Mouse (Mus musculus) C2C12 (cell line): ENCODE data around the gene H2-T24. TPM values are rescaled to one million over a fixed set of nuclear protein-coding genes. Genes with fewer than 3 reads are reported as not detected.

ENCODE experiments used
- H3K27me3 ChIP-seq: one replicate; pipeline ENCODE4 v1.6.1; 2011; ENCODE audit not compliant: control insufficient read depth, insufficient read depth, insufficient read length
- H3K36me3 ChIP-seq: one replicate; pipeline ENCODE4 v1.6.1; 2011; ENCODE audit not compliant: control insufficient read depth, insufficient read depth
- H3K4me3 ChIP-seq: one replicate; pipeline ENCODE4 v1.5.1; 2011; ENCODE audit warnings: mild to moderate bottlenecking, control low read depth; ENCODE audit not compliant: poor library complexity, insufficient read depth, severe bottlenecking
- H3K79me2 ChIP-seq: one replicate; pipeline ENCODE4 v1.6.1; 2011; ENCODE audit not compliant: control insufficient read depth, insufficient read depth
- H3K79me3 ChIP-seq: one replicate; pipeline ENCODE4 v1.6.1; 2011; ENCODE audit warnings: low read depth, control low read depth
- H3ac ChIP-seq: one replicate; pipeline ENCODE3; 2011; ENCODE audit warnings: low read depth; ENCODE audit not compliant: control insufficient read depth, insufficient read length
- CEBPB ChIP-seq: IDR thresholded peaks from one replicate; pipeline ENCODE4 v1.6.1; 2011; ENCODE audit warnings: low read depth, mild to moderate bottlenecking, control low read depth, moderate library complexity
- CTCF ChIP-seq: IDR thresholded peaks from one replicate; pipeline ENCODE4 v1.5.1; 2011; ENCODE audit not compliant: control insufficient read depth, insufficient read depth, insufficient read length
- FOSL1 ChIP-seq: IDR thresholded peaks from one replicate; pipeline ENCODE4 v1.8.0; 2011; ENCODE audit warnings: mild to moderate bottlenecking, low read length; ENCODE audit not compliant: poor library complexity, insufficient read depth, severe bottlenecking
- MAX ChIP-seq: IDR thresholded peaks from one replicate; pipeline ENCODE4 v1.6.1; 2011; ENCODE audit warnings: mild to moderate bottlenecking, control low read depth
- MYOD1 ChIP-seq: IDR thresholded peaks from one replicate; pipeline ENCODE4 v1.6.1; 2011; ENCODE audit warnings: low read depth; ENCODE audit not compliant: control insufficient read depth, insufficient read length
- MYOG ChIP-seq: IDR thresholded peaks from one replicate; pipeline ENCODE4 v1.6.1; 2011; ENCODE audit not compliant: control insufficient read depth, insufficient read length; ENCODE audit errors: extremely low read depth
- USF1 ChIP-seq: IDR thresholded peaks from one replicate; pipeline ENCODE4 v1.6.1; 2011; ENCODE audit warnings: low read depth, mild to moderate bottlenecking, control low read depth, moderate library complexity
- polyA plus RNA-seq: library from polyadenylated mRNA; unstranded; fragments of >200 nt; fragmentation: generic; extraction: Trizol; gene quantifications from one replicate; pipeline ENCODE4 v1.2.1, GENCODE M21; 2012; ENCODE audit warnings: missing spikeins

The H2-T24 gene
- polyA plus RNA-seq, 1 experiment, result 0.16 TPM

- Histone ChIP-seq H3K4me3 (no peak overlapping the region), H3K79me2 (peaks cover 77% of the 10 kb centered on the region), H3K79me3 (peaks cover 66% of the 10 kb centered on the region), H3K36me3 (peaks cover 19% of the 10 kb centered on the region), H3ac (no peak overlapping the region), H3K27me3 (no peaks in the 10 kb centered on the region)
- TF ChIP-seq CTCF (no peak), FOSL1 (no peak), USF1 (no peak), CEBPB (no peak)
Observed at GRCm38 (mm10) chr17:36003331-36003730, 17.0 kb downstream of the H2-T24 start.

- Histone ChIP-seq H3K79me2 (peaks cover 90% of the 10 kb centered on the region), H3ac (no peak overlapping the region), H3K4me3 (no peak overlapping the region), H3K36me3 (peaks cover 19% of the 10 kb centered on the region), H3K27me3 (no peaks in the 10 kb centered on the region), H3K79me3 (peaks cover 74% of the 10 kb centered on the region)
- TF ChIP-seq MYOD1, result peak; percentile 8
- TF ChIP-seq MYOG, result no peak
- peak; percentile 50 for TF ChIP-seq FOSL1
Observed at GRCm38 (mm10) chr17:36001966-36002365, 18.4 kb downstream of the H2-T24 start.

GRCm38 (mm10) chr17:36001121-36001897 lies 19.1 kb downstream of the H2-T24 start:
- H3K79me3 ChIP-seq, result peaks cover 67% of the 10 kb centered on the region
- H3ac ChIP-seq, result no peak overlapping the region
- no peaks in the 10 kb centered on the region for H3K27me3 ChIP-seq
- H3K79me2 ChIP-seq, result peaks cover 85% of the 10 kb centered on the region
- peaks cover 19% of the 10 kb centered on the region for H3K36me3 ChIP-seq
- TF ChIP-seq USF1, result peak; percentile 8
- peak; percentile 21 for TF ChIP-seq MAX
- TF ChIP-seq MYOG, result no peak
- H3K4me3 ChIP-seq, result no peak overlapping the region

- Histone ChIP-seq H3K79me3 (peaks cover 65% of the 10 kb centered on the region), H3K4me3 (no peak overlapping the region)
Observed at GRCm38 (mm10) chr17:36000349-36000748, 20.0 kb downstream of the H2-T24 start.

GRCm38 (mm10) chr17:35999356-35999755 lies 21.0 kb downstream of the H2-T24 start:
- Histone ChIP-seq H3K79me2 (peaks cover 85% of the 10 kb centered on the region), H3K79me3 (peaks cover 61% of the 10 kb centered on the region), H3ac (no peak overlapping the region), H3K36me3 (peaks cover 12% of the 10 kb centered on the region), H3K27me3 (no peaks in the 10 kb centered on the region), H3K4me3 (no peak overlapping the region)
- TF ChIP-seq MAX, result no peak
- no peak for TF ChIP-seq MYOG

More at GRCm38 (mm10) chr17:36000349-36000748, 20.0 kb downstream of the H2-T24 start:
- Histone ChIP-seq H3K36me3 (peaks cover 19% of the 10 kb centered on the region), H3K79me2 (peaks cover 85% of the 10 kb centered on the region), H3ac (no peak overlapping the region), H3K27me3 (no peaks in the 10 kb centered on the region)
- TF ChIP-seq CEBPB (no peak), MAX (no peak), USF1 (no peak), MYOD1 (no peak), MYOG (no peak), CTCF (no peak), FOSL1 (no peak)

GRCm38 (mm10) chr17:35998545-35999305 lies 21.6 kb downstream of the H2-T24 start:
- no peak overlapping the region for H3K4me3 ChIP-seq
- H3ac ChIP-seq, result no peak overlapping the region
- no peaks in the 10 kb centered on the region for H3K27me3 ChIP-seq
- peaks cover 55% of the 10 kb centered on the region for H3K79me3 ChIP-seq
- H3K79me2 ChIP-seq, result peaks cover 81% of the 10 kb centered on the region
- TF ChIP-seq MYOD1 (no peak), MYOG (no peak), CTCF (no peak), FOSL1 (no peak), MAX (no peak), CEBPB (no peak), USF1 (no peak)
- peaks cover 6% of the 10 kb centered on the region for H3K36me3 ChIP-seq
